Mouse (Mus musculus) embryonic fibroblast, embryonic 13.5 days (primary cell): ENCODE measurements at regions not wholly inside any gene's neighbourhood (a gene's known extent, or its start where the extent isn't known, plus 50 kb on each side); places are given as distances from the start of the nearest gene placed in this dataset.

Source experiments
- H3K27ac ChIP-seq: 2 replicates; pipeline ENCODE4 v1.5.1; 2012; ENCODE audit warnings: low read length, control low read depth, inconsistent platforms; ENCODE audit not compliant: insufficient read depth
- H3K4me1 ChIP-seq: 2 replicates; pipeline ENCODE4 v1.6.1; 2011; ENCODE audit warnings: low read length; ENCODE audit not compliant: control insufficient read depth, insufficient read depth
- H3K4me3 ChIP-seq: 2 replicates; pipeline ENCODE4 v1.5.1; 2011; ENCODE audit warnings: mild to moderate bottlenecking, control low read depth, low read length; ENCODE audit not compliant: insufficient read depth
- CTCF ChIP-seq: IDR thresholded peaks from 2 replicates; pipeline ENCODE4 v1.5.1; 2011; ENCODE audit warnings: mild to moderate bottlenecking, control low read depth, low read length, moderate library complexity, borderline replicate concordance; ENCODE audit not compliant: insufficient read depth
- POLR2A ChIP-seq: IDR thresholded peaks from 2 replicates; pipeline ENCODE4 v1.6.1; 2011; ENCODE audit warnings: low read depth, mild to moderate bottlenecking, control low read depth, low read length, moderate library complexity

GRCm38 (mm10) chr2:39420696-39421095, 194.4 kb upstream of the Ppp6c start:
- TF ChIP-seq CTCF (no peak), POLR2A (no peak)
- no peak overlapping the region for H3K4me3 ChIP-seq
- H3K27ac ChIP-seq, result no peak overlapping the region
- no peaks in the 10 kb centered on the region for H3K4me1 ChIP-seq

- Histone ChIP-seq H3K4me3 (no peak overlapping the region), H3K4me1 (no peaks in the 10 kb centered on the region), H3K27ac (no peak overlapping the region)
- TF ChIP-seq POLR2A, result no peak
- TF ChIP-seq CTCF, result no peak
Measured at GRCm38 (mm10) chr2:39400336-39400735, 174.1 kb upstream of the Ppp6c start.

- H3K4me1 ChIP-seq, result no peaks in the 10 kb centered on the region
- no peak overlapping the region for H3K4me3 ChIP-seq
- no peak for TF ChIP-seq POLR2A
- no peak for TF ChIP-seq CTCF
- H3K27ac ChIP-seq, result no peak overlapping the region
Measured at GRCm38 (mm10) chr2:39399523-39399922, 173.3 kb upstream of the Ppp6c start.

- no peak overlapping the region for H3K4me3 ChIP-seq
- TF ChIP-seq POLR2A (no peak), CTCF (no peak)
Measured at GRCm38 (mm10) chr2:39394643-39395042, 168.4 kb upstream of the Ppp6c start.

GRCm38 (mm10) chr2:39377264-39377663, 151.0 kb upstream of the Ppp6c start:
- Histone ChIP-seq H3K4me3 (no peak overlapping the region), H3K27ac (no peak overlapping the region), H3K4me1 (no peaks in the 10 kb centered on the region)
- TF ChIP-seq CTCF (no peak), POLR2A (no peak)

More at GRCm38 (mm10) chr2:39394643-39395042, 168.4 kb upstream of the Ppp6c start:
- Histone ChIP-seq H3K4me1 (no peaks in the 10 kb centered on the region), H3K27ac (no peak overlapping the region)

GRCm38 (mm10) chr2:39373068-39373779, 147.0 kb upstream of the Ppp6c start:
- Histone ChIP-seq H3K4me1 (no peaks in the 10 kb centered on the region), H3K4me3 (no peak overlapping the region), H3K27ac (no peak overlapping the region)
- no peak for TF ChIP-seq POLR2A
- TF ChIP-seq CTCF, result peak; percentile 97

- no peaks in the 10 kb centered on the region for H3K4me1 ChIP-seq
- TF ChIP-seq POLR2A (no peak), CTCF (no peak)
Measured at GRCm38 (mm10) chr2:39344207-39344606, 118.0 kb upstream of the Ppp6c start.

GRCm38 (mm10) chr2:39340406-39340805, 114.2 kb upstream of the Ppp6c start:
- no peak for TF ChIP-seq CTCF
- H3K27ac ChIP-seq, result no peak overlapping the region
- no peak overlapping the region for H3K4me3 ChIP-seq
- H3K4me1 ChIP-seq, result no peaks in the 10 kb centered on the region

More at GRCm38 (mm10) chr2:39344207-39344606, 118.0 kb upstream of the Ppp6c start:
- Histone ChIP-seq H3K4me3 (no peak overlapping the region), H3K27ac (no peak overlapping the region)

GRCm38 (mm10) chr2:39338832-39339649, 112.8 kb upstream of the Ppp6c start:
- Histone ChIP-seq H3K4me3 (no peak overlapping the region), H3K4me1 (no peaks in the 10 kb centered on the region), H3K27ac (no peak overlapping the region)
- TF ChIP-seq POLR2A (no peak), CTCF (no peak)

- no peak overlapping the region for H3K4me3 ChIP-seq
- H3K27ac ChIP-seq, result no peak overlapping the region
- H3K4me1 ChIP-seq, result no peaks in the 10 kb centered on the region
- no peak for TF ChIP-seq POLR2A
- TF ChIP-seq CTCF, result no peak
Measured at GRCm38 (mm10) chr2:39337524-39337923, 111.3 kb upstream of the Ppp6c start.
